Mouse (Mus musculus) ES-E14 (cell line): ENCODE data around the gene Zfp524.

ENCODE experiments used
- CHD2 ChIP-seq: IDR thresholded peaks from 2 replicates; pipeline ENCODE4 v1.6.1; 2014; ENCODE audit warnings: mild to moderate bottlenecking, low read depth, low read length, inconsistent platforms
- MAFK ChIP-seq: IDR thresholded peaks from 2 replicates; pipeline ENCODE4 v1.6.1; 2014; ENCODE audit warnings: mild to moderate bottlenecking, low read depth, low read length, inconsistent platforms; ENCODE audit not compliant: insufficient read depth
- ZC3H11A ChIP-seq: IDR thresholded peaks from 2 replicates; pipeline ENCODE4 v1.6.1; 2012; ENCODE audit warnings: low read depth, mild to moderate bottlenecking, inconsistent platforms, low read length, borderline replicate concordance
- ZNF384 ChIP-seq: IDR thresholded peaks from 2 replicates; pipeline ENCODE4 v1.6.1; 2012; ENCODE audit warnings: low read depth, low read length, inconsistent platforms

- TF ChIP-seq MAFK (no peak), ZC3H11A (no peak), ZNF384 (no peak), CHD2 (no peak)
Observed at GRCm38 (mm10) chr7:5008229-5008628, 6.0 kb upstream of the Zfp524 start.
